Mouse (Mus musculus) spleen, postnatal 4 days (tissue): ENCODE results near the gene Palld.

Experiments
- DNase-seq, 2 experiments: peaks; one replicate each; pipeline ENCODE4 v3.0.0; 2022; ENCODE audit warnings: low spot score in 2 of 2

Gene Palld

DNA sequence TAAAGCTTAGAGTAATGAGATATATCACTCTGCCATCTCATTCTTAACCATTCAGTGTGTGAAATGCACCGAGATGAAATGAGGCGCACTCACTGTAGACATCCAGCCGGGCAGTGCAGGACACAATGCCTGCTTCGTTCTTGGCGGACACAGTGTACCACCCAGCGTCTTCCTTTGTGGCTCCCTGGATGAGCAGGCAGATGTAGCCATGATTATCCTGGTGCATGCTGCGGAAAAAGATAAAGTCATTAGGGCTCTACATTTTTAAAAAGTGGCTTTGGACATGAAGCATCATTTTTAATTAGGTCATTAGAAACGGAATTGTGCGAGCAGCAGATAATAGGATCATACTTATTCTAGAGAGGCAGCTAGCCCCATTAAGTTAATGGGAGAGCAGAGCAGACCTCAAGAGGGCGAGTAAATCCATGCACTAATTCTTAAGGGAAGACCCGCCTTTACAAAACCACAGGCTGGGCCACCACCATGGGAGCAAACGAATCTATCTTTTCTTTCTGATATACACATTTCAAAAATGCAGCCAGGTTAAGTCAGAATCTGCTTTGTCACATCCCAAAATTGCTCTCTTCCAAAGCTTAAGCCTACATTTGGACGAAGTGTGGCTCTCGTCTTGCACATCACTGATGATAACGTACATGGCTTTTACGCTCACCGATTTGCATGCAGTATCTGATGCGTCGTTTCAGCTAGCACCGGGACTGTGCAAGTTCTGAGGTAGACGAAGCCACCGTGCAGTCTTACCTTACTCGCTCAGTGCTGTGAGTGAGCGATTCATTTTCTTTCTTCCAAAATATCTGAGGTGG lies 387.2 kb downstream of the Palld start:
- no peak for DNase-seq

GRCm38 (mm10) chr8:61502277-61502676 lies 400.2 kb downstream of the Palld start:
- no peak for DNase-seq

DNA sequence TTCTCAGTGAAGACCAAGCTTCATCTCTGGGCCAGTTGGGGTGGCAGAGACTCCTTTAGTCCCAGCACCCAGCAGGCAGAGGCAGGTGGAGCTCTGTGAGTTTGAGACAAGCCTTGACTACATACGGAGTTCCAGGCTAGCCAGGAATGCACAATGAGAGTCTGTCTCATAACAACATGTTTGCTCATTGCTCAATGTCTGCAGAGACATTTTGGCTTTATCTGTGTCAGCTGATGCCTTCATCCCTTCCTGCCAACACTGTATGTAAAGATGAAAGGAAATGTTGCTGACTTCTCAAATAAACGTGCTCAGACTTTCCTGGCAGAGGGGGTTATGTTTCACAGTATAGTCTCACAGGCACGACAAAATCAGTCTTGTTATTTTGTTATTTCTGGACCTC lies 401.6 kb downstream of the Palld start:
- no peak for DNase-seq

- DNase-seq: no peak
Observed at GRCm38 (mm10) chr8:61499035-61499434, 403.5 kb downstream of the Palld start.

GRCm38 (mm10) chr8:61497110-61497509 lies 405.4 kb downstream of the Palld start:
- no peak for DNase-seq

DNA sequence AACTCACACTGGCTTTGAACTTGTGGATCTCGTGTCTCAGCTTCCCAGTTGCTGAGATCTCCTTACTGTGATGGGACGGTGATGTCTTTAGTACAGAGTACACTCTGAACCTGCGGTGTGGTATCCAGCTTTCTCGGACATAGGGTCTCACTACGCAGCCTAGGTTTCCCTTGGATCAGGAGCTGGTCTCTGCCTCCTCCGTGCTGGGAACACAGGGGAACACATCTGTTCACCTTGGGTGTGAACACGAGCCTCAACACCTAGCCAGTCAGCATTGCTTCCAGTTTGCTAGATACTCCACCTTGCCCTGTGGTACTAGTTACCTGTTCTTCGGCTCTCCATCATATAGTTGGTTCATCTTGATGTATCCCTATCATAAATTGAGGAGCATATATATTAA lies 413.9 kb downstream of the Palld start:
- DNase-seq: no peak

DNA sequence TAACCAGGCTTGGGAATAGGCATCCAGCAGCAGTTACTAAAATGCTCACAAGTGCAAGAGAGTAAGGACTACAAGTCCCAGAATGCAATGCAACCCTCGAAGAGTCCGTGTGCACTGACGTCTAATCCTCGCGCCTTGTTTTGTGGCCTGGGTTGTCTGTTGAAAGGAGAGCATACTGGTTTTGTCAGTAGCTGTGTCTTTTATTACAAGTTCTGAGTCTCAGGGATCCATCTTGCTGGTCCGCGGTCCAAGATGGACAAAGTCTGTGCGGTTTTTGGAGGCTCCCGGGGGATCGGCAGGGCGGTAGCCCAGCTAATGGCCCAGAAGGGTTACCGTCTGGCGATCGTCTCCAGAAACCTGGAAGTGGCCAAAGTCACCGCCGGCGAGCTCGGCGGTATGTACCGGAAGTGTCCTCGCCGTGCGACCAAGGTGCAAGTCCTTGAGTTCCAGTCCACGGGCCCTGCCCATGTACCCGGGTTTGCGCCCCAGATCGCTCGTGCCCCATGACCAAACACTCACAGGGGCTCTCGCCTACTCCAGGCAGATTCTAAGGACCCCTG lies 414.8 kb downstream of the Palld start, which contains the start of gene Cbr4:
Gene Cbr4, plus strand, starts transcription at position 138 of the 560 bp plus-strand sequence.
- DNase-seq: peak; percentile 76 to 86

DNA sequence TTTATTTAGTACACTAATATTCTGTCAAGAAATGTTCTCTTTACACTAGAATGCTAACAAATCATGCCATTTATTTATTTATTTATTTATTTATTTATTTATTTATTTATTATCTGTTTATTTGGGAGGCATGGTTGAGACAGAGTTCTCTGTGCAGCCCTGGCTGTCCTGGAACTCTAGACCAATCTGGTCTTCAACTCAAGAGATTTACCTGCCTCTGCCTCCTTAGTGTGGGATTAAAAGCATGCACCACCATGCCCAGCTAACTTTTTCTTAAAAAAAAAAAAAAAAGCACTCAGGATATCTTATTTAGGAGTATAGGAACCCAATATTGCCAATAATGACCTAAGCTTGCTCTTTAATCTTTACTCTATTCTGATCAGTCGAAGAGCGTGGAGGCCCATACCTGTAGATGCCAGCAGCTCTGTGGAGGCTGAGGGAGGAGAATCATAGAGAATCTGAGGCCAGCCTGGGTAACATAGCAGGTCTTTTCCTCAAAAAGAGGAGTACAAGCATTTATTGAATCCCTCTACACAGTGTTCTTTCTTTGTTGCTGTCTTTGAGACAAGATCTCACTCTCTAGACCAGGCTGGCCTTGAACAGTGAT lies 415.5 kb downstream of the Palld start:
- DNase-seq: no peak

GRCm38 (mm10) chr8:61480260-61480967 lies 422.1 kb downstream of the Palld start:
- DNase-seq: no peak

- peak; percentile 39 to 66 for DNase-seq
Observed at GRCm38 (mm10) chr8:61479506-61480214, 422.8 kb downstream of the Palld start.

GRCm38 (mm10) chr8:61478793-61479192 lies 423.7 kb downstream of the Palld start:
- no peak for DNase-seq

DNA sequence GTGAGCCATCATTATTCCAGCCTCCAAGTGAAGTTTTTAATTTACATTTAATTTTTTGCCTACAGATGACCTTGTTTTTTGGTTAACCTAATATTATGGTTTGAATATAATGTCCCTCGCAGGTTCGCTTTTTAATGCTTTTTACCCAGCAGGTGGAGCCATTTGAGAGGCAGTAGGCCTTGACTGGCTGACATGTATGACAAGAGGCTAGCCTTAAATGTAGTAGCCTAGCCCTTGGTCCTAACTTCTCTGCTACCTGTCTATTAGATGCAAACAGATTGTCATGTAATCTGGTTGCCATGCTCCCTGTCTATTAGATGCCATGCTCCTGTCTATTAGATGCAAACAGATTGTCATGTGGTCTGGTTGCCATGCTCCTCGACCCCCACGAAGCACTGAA lies 424.3 kb downstream of the Palld start:
- DNase-seq: no peak

DNA sequence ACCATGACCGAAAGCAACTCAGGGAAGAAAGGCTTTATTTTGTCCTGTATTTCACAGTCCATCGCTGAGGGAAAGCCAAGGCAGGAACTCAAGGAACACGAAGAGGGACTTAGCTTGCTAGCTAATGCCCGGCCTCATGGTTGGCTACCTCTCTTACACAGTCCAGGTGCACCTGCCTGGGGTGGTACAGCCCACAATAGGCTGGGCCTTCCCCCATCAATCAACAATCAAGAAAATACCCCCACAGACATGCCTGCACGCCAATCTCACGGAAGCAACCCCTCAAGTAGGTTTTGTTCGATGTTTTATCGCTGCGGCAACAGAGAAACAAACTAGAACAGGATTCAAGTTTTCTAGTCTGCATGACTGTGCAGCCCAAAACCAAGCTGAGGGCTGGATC lies 426.3 kb downstream of the Palld start:
- DNase-seq: no peak

- DNase-seq: no peak
Observed at GRCm38 (mm10) chr8:61475251-61475673, 427.2 kb downstream of the Palld start.

GRCm38 (mm10) chr8:61470213-61470612 lies 432.3 kb downstream of the Palld start:
- DNase-seq: no peak

GRCm38 (mm10) chr8:61467553-61467815 lies 435.0 kb downstream of the Palld start:
- no peak for DNase-seq

DNA sequence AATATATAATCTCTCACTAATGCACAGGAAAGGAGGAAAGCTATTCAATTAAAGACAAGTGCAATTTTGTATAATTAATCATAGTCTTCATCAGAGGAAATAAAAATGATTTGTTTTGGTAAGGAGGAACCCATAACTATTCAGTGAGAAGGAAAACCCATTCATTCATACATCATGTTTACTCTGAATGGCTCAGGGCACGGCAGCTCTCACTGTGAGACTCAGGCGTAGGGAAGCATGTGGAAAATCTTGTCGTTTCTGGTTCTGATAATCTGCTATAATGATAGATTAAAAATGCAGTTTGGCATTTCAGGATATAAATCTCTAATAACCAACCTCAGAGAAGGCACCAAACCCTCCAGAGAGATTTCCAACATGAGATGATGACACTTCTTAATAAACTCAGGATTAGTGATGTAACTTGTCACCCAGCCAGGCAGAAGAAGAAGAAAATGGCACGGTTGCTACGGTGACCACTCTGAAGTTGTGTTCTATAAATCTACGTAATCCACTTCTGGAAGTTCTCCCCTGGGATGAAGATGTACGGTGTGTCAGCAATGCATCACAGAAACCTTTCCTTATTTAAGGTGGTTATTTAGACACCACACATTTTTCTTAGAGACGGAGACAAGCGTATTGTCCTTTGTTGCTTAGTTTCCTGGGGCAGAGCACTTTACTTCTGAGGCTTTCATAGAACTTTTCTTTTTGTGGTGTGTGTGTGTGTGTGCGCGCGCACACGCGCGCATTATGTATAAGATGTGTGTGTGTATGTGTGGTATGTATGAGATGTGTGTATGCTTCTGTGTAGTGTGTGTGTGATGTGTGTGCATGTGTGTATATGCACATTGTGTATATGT lies 435.6 kb downstream of the Palld start:
- no peak for DNase-seq

GRCm38 (mm10) chr8:61464393-61464792 lies 438.1 kb downstream of the Palld start:
- DNase-seq: no peak

DNA sequence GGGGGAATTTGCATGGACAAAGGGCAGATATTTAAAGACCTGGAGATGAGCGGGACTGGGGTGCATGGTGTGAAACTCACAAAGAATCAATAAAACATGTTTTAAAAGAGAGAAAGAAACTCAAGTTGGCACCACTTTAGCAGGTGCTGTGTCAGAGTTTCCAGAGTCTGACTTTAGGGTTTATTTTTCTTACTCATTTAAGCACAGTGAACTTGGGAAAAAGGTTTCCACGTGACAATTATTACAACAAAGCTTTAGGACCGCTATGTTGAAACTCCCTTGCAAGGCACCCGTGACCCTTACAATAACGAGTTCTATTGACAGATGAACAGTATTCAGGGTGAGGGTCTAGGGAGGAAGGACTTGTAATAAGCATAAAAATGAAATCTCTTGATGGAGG lies 440.3 kb downstream of the Palld start:
- no peak for DNase-seq
